Mouse (Mus musculus): Measurements from ENCODE around the gene Psmd6.

- TF ChIP-seq CHD2 (IDR thresholded peaks at IDR 0.05; ENCODE audit: low read depth, low read length) = no peak
- no peak for TF ChIP-seq ZNF384 (IDR thresholded peaks at IDR 0.05; ENCODE audit: low read depth, low read length)
- no peak for TF ChIP-seq ZC3H11A (IDR thresholded peaks at IDR 0.05; ENCODE audit: borderline replicate concordance, low read depth, low read length)
- TF ChIP-seq MAFK (IDR thresholded peaks at IDR 0.05; ENCODE audit: insufficient read depth, low read depth, low read length) = no peak
These were observed 40.1 kb downstream of the Psmd6 start for GRCm38 (mm10) chr14:14080604-14081194.
